Mouse (Mus musculus) limb, embryonic 10.5 days (tissue): ENCODE measurements around the gene Trim68. TPM values are rescaled to one million over a fixed set of nuclear protein-coding genes. Genes with fewer than 3 reads are reported as not detected.
"Not testable (repeated sequence)": the region's sequence is repeated elsewhere in the genome, so short reads cannot be mapped to it uniquely, and the experiment has no call there.

Source experiments
- DNase-seq: peaks from one replicate; pipeline ENCODE4 v3.0.0-alpha.2; 2017; ENCODE audit warnings: low spot score
- H3K27ac ChIP-seq: fragments of 300-500 bp; sonication (generic); 2 replicates; pipeline ENCODE4 v1.5.1; 2016; ENCODE audit warnings: mild to moderate bottlenecking
- H3K27me3 ChIP-seq: fragments of 300-500 bp; sonication (generic); 2 replicates; pipeline ENCODE4 v1.6.1; 2016; ENCODE audit warnings: low read depth, mild to moderate bottlenecking; ENCODE audit not compliant: poor library complexity, severe bottlenecking
- H3K36me3 ChIP-seq: fragments of 300-500 bp; sonication (generic); 2 replicates; pipeline ENCODE4 v1.6.1; 2016; ENCODE audit warnings: mild to moderate bottlenecking, moderate library complexity
- H3K4me1 ChIP-seq: fragments of 300-500 bp; sonication (generic); 2 replicates; pipeline ENCODE4 v1.6.1; 2016
- H3K4me3 ChIP-seq: fragments of 300-500 bp; sonication (generic); 2 replicates; pipeline ENCODE4 v1.5.1; 2016; ENCODE audit warnings: mild to moderate bottlenecking, moderate library complexity
- H3K9me3 ChIP-seq: fragments of 300-500 bp; sonication (generic); replicated peaks from 2 replicates; pipeline ENCODE4 v1.6.1; 2016; ENCODE audit warnings: mild to moderate bottlenecking
- WGBS: fragments of 180-500 bp; shearing (Covaris S2); methylation state at CpG from one replicate; pipeline ENCODE4 v1.1.7; 2016; 5-methylcytosine and 5-hydroxymethylcytosine counted together
- polyA plus RNA-seq: library from polyadenylated mRNA; unstranded; fragments of >200 nt; fragmentation: Nextera tagmentation; extraction: Ambion mirVana; gene quantifications from 2 replicates; pipeline ENCODE4 v1.2.1, GENCODE M21; 2016

The Trim68 gene
- 7.8 and 13.0 TPM in 2 replicates for polyA plus RNA-seq

GRCm38 (mm10) chr7:102686944-102687501, at the start of gene Trim68:
Gene Trim68 (minus strand): TSS chr7:102687327.
- Histone ChIP-seq H3K36me3 (no peaks in the 10 kb centered on the region), H3K4me3 (peak within 1 kb of the TSS; percentile 69), H3K4me1 (peaks cover 5% of the 10 kb centered on the region; the same call in 1 of the 2 replicates), H3K27me3 (no peaks in the 10 kb centered on the region), H3K9me3 (no peaks in the 10 kb centered on the region), H3K27ac (peak within 1 kb of the TSS; percentile 90)
- under 1% methylated on average over 40 of the region's 40 CpGs for WGBS
- DNase-seq: peak; percentile 91

GRCm38 (mm10) chr7:102733793-102734192, 46.7 kb upstream of the Trim68 start:
- DNase-seq: no peak
- H3K4me1 ChIP-seq: no peaks in the 10 kb centered on the region
- H3K36me3 ChIP-seq: no peaks in the 10 kb centered on the region
- H3K4me3 ChIP-seq: no peak overlapping the region
- H3K27me3 ChIP-seq: no peaks in the 10 kb centered on the region
- H3K9me3 ChIP-seq: no peaks in the 10 kb centered on the region
- no peak overlapping the region for H3K27ac ChIP-seq
- WGBS: 31% methylated on average over 1 of the region's 1 CpGs

GRCm38 (mm10) chr7:102727391-102727790, 40.3 kb upstream of the Trim68 start, which contains the start of gene Olfr559:
Gene Olfr559 (minus strand): TSS chr7:102727491.
- no peak within 1 kb of the TSS for H3K4me3 ChIP-seq
- DNase-seq: no peak
- no peaks in the 10 kb centered on the region for H3K36me3 ChIP-seq
- no peak within 1 kb of the TSS for H3K27ac ChIP-seq
- no peaks in the 10 kb centered on the region for H3K4me1 ChIP-seq
- no peaks in the 10 kb centered on the region for H3K27me3 ChIP-seq
- no peaks in the 10 kb centered on the region for H3K9me3 ChIP-seq

- no peak within 1 kb of the TSS for H3K4me3 ChIP-seq
- no peaks in the 10 kb centered on the region for H3K9me3 ChIP-seq
- no peaks in the 10 kb centered on the region for H3K4me1 ChIP-seq
- H3K27me3 ChIP-seq: no peaks in the 10 kb centered on the region
- no peaks in the 10 kb centered on the region for H3K36me3 ChIP-seq
- H3K27ac ChIP-seq: no peak within 1 kb of the TSS
- DNase-seq: no peak
- 58% methylated on average over 1 of the region's 1 CpGs for WGBS
These were observed 31.8 kb upstream of the Trim68 start, which contains the start of gene Olfr33 for GRCm38 (mm10) chr7:102718970-102719369. Gene Olfr33 (minus strand): TSS chr7:102719070.

GRCm38 (mm10) chr7:102701915-102702314, 14.8 kb upstream of the Trim68 start, which contains the start of gene Olfr558:
Gene Olfr558 (plus strand): TSS chr7:102702215.
- Histone ChIP-seq H3K27me3 (no peaks in the 10 kb centered on the region), H3K4me1 (no peaks in the 10 kb centered on the region), H3K27ac (no peak within 1 kb of the TSS), H3K9me3 (no peaks in the 10 kb centered on the region), H3K4me3 (no peak within 1 kb of the TSS), H3K36me3 (no peaks in the 10 kb centered on the region)
- DNase-seq: no peak

- WGBS: 90% methylated on average over 7 of the region's 7 CpGs
- no peaks in the 10 kb centered on the region for H3K36me3 ChIP-seq
- no peaks in the 10 kb centered on the region for H3K4me1 ChIP-seq
- H3K27ac ChIP-seq: no peak overlapping the region
- DNase-seq: no peak
- no peaks in the 10 kb centered on the region for H3K27me3 ChIP-seq
- H3K4me3 ChIP-seq: no peak overlapping the region
- no peaks in the 10 kb centered on the region for H3K9me3 ChIP-seq
These were observed 11.3 kb upstream of the Trim68 start for GRCm38 (mm10) chr7:102698461-102698860.

GRCm38 (mm10) chr7:102695358-102696125, 8.4 kb upstream of the Trim68 start, which contains the start of gene Olfr557:
Gene Olfr557 (plus strand): TSS chr7:102695910.
- no peaks in the 10 kb centered on the region for H3K9me3 ChIP-seq
- H3K36me3 ChIP-seq: no peaks in the 10 kb centered on the region
- peak; percentile 62 for DNase-seq
- WGBS: 84% methylated on average over 5 of the region's 5 CpGs
- H3K4me1 ChIP-seq: no peaks in the 10 kb centered on the region
- no peak within 1 kb of the TSS for H3K4me3 ChIP-seq
- H3K27ac ChIP-seq: no peak within 1 kb of the TSS
- H3K27me3 ChIP-seq: no peaks in the 10 kb centered on the region

- no peak for DNase-seq
- 96% methylated on average over 1 of the region's 1 CpGs for WGBS
- no peak overlapping the region for H3K27ac ChIP-seq
- no peaks in the 10 kb centered on the region for H3K4me1 ChIP-seq
- no peaks in the 10 kb centered on the region for H3K9me3 ChIP-seq
- H3K4me3 ChIP-seq: no peak overlapping the region
- no peaks in the 10 kb centered on the region for H3K36me3 ChIP-seq
- H3K27me3 ChIP-seq: no peaks in the 10 kb centered on the region
These were observed 5.2 kb downstream of the Trim68 start for GRCm38 (mm10) chr7:102681916-102682315.

GRCm38 (mm10) chr7:102676225-102676624, 10.9 kb downstream of the Trim68 start:
- H3K27me3 ChIP-seq: no peaks in the 10 kb centered on the region
- H3K27ac ChIP-seq: no peak overlapping the region
- H3K9me3 ChIP-seq: no peaks in the 10 kb centered on the region
- H3K36me3 ChIP-seq: no peaks in the 10 kb centered on the region
- 90% methylated on average over 2 of the region's 2 CpGs for WGBS
- no peak for DNase-seq
- no peak overlapping the region for H3K4me3 ChIP-seq
- H3K4me1 ChIP-seq: no peaks in the 10 kb centered on the region

GRCm38 (mm10) chr7:102665378-102665777, 21.7 kb downstream of the Trim68 start:
- H3K36me3 ChIP-seq: no peaks in the 10 kb centered on the region
- no peak for DNase-seq
- H3K27me3 ChIP-seq: no peaks in the 10 kb centered on the region
- H3K4me3 ChIP-seq: no peak overlapping the region
- no peak overlapping the region for H3K27ac ChIP-seq
- no peaks in the 10 kb centered on the region for H3K4me1 ChIP-seq
- no peaks in the 10 kb centered on the region for H3K9me3 ChIP-seq
- 41% methylated on average over 2 of the region's 2 CpGs for WGBS

GRCm38 (mm10) chr7:102664599-102664998, 22.5 kb downstream of the Trim68 start, which contains the start of gene Olfr556:
Gene Olfr556 (plus strand): TSS chr7:102664899.
- Histone ChIP-seq H3K4me3 (no peak within 1 kb of the TSS), H3K36me3 (no peaks in the 10 kb centered on the region), H3K4me1 (no peaks in the 10 kb centered on the region), H3K27me3 (no peaks in the 10 kb centered on the region), H3K9me3 (no peaks in the 10 kb centered on the region), H3K27ac (no peak within 1 kb of the TSS)
- 56% methylated on average over 3 of the region's 3 CpGs for WGBS
- DNase-seq: no peak

- no peak within 1 kb of the TSS for H3K27ac ChIP-seq
- no peaks in the 10 kb centered on the region for H3K4me1 ChIP-seq
- H3K27me3 ChIP-seq: no peaks in the 10 kb centered on the region
- WGBS: 71% methylated on average over 1 of the region's 1 CpGs
- no peak within 1 kb of the TSS for H3K4me3 ChIP-seq
- no peaks in the 10 kb centered on the region for H3K9me3 ChIP-seq
- H3K36me3 ChIP-seq: no peaks in the 10 kb centered on the region
- no peak for DNase-seq
These were observed 28.6 kb downstream of the Trim68 start, which contains the start of gene Olfr555 for GRCm38 (mm10) chr7:102658523-102658922. Gene Olfr555 (plus strand): TSS chr7:102658823.

- H3K4me1 ChIP-seq, H3K27ac ChIP-seq, H3K27me3 ChIP-seq, H3K9me3 ChIP-seq, H3K36me3 ChIP-seq, H3K4me3 ChIP-seq, DNase-seq: not testable (repeated sequence)
- 92% methylated on average over 3 of the region's 4 CpGs for WGBS
These were observed 42.2 kb downstream of the Trim68 start for GRCm38 (mm10) chr7:102644945-102645344.
